Comparison of ENCODE assay signal across 23 mouse cellular contexts in genomic region chr6:5280576-5281305, GRCm38 (mm10). TPM values are rescaled to one million over a fixed set of nuclear protein-coding genes. Genes with fewer than 3 reads are reported as not detected.
DNase-seq lines count a peak whose midpoint lies in the region; ATAC-seq lines count a peak whose summit lies in the region.
"Had no signal": no experiment of that assay in that cellular context is flagged by ENCODE, and none has a peak within 500 bp of the region (broad histone marks: within the 10 kb centered on the region; RNA-seq: fewer than 3 reads in every experiment).

No protein-coding gene starts in this region.

- no peak overlapping the region for H3K9ac ChIP-seq in embryonic facial prominence, embryonic 14.5 days (ENCODE audit: low read depth, low read length)
- H3K9ac ChIP-seq: embryonic facial prominence, embryonic 15.5 days; heart, embryonic 12.5 days had no signal

- 49% methylated on average over 6 of the region's 6 CpGs for WGBS in embryonic facial prominence, embryonic 14.5 days
- 63% methylated on average over 6 of the region's 6 CpGs for WGBS in embryonic facial prominence, embryonic 10.5 days

- peaks cover 9% of the 10 kb centered on the region; the same call in 1 of the 2 replicates for H3K4me1 ChIP-seq in embryonic facial prominence, embryonic 14.5 days (ENCODE audit: control insufficient read depth, insufficient read depth, low read length)
- H3K4me1 ChIP-seq in embryonic facial prominence, embryonic 10.5 days = peaks cover 20% of the 10 kb centered on the region
- H3K4me1 ChIP-seq: embryonic facial prominence, embryonic 15.5 days; heart, embryonic 12.5 days had no signal

- no peak for ATAC-seq in embryonic facial prominence, embryonic 14.5 days (ENCODE audit: low read depth)
- ATAC-seq: forebrain, embryonic 14.5 days; hindbrain, embryonic 16.5 days; inflammation-experienced regulatory T-cells, adult 6 months had no signal

- no peaks in the 10 kb centered on the region for H3K27me3 ChIP-seq in embryonic facial prominence, embryonic 14.5 days (replicated peaks; ENCODE audit: control insufficient read depth, insufficient read depth, low read length)
- H3K27me3 ChIP-seq in embryonic facial prominence, embryonic 10.5 days (replicated peaks; ENCODE audit: low read depth, poor library complexity, severe bottlenecking) = no peaks in the 10 kb centered on the region
- H3K27me3 ChIP-seq: embryonic facial prominence, embryonic 15.5 days; heart, embryonic 12.5 days had no signal

- DNase-seq in embryonic facial prominence, embryonic 14.5 days (ENCODE audit: low spot score) = peak; percentile 48
- DNase-seq in embryonic facial prominence, embryonic 10.5 days (ENCODE audit: low spot score) = no peak
- peak; percentile 9 for DNase-seq in lung, postnatal 10 days
- DNase-seq in lung, postnatal 25 days (ENCODE audit: low spot score) = no peak
- DNase-seq in forelimb bud, embryonic 11.5 days (ENCODE audit: low read depth, low spot score) = peak; percentile 11
- peak; percentile 33 for DNase-seq in mesoderm, embryonic 11.5 days (ENCODE audit: low read depth, low spot score)
- no peak for DNase-seq in heart, adult 18-20 months
- DNase-seq in adrenal gland, postnatal 14 days = no peak
- DNase-seq: adrenal gland, postnatal 10 days; cerebellum, adult 11-12 months; cerebellum, adult 9-10 months; cerebellum, postnatal 36 days; gastrocnemius, postnatal 10 days; heart, postnatal 36 days; kidney, adult 2 months had no signal

- H3K27ac ChIP-seq in embryonic facial prominence, embryonic 14.5 days (replicated peaks; ENCODE audit: low read depth, low read length) = no peak overlapping the region
- no peak overlapping the region for H3K27ac ChIP-seq in embryonic facial prominence, embryonic 10.5 days (replicated peaks)
- H3K27ac ChIP-seq: embryonic facial prominence, embryonic 15.5 days; forebrain, embryonic 10.5 days had no signal

- peaks cover 11% of the 10 kb centered on the region for H3K36me3 ChIP-seq in embryonic facial prominence, embryonic 14.5 days (ENCODE audit: control insufficient read depth, insufficient read depth, low read length)
- peaks cover 15% of the 10 kb centered on the region for H3K36me3 ChIP-seq in embryonic facial prominence, embryonic 10.5 days (replicated peaks)

- no peaks in the 10 kb centered on the region for H3K9me3 ChIP-seq in embryonic facial prominence, embryonic 14.5 days (ENCODE audit: control insufficient read depth, low read length)
- H3K9me3 ChIP-seq in embryonic facial prominence, embryonic 10.5 days = no peaks in the 10 kb centered on the region
- H3K9me3 ChIP-seq: embryonic facial prominence, embryonic 15.5 days; forebrain, embryonic 10.5 days; G1E; heart, embryonic 12.5 days had no signal

- H3K4me3 ChIP-seq in embryonic facial prominence, embryonic 14.5 days (ENCODE audit: low read depth, low read length) = no peak overlapping the region
- H3K4me3 ChIP-seq in embryonic facial prominence, embryonic 10.5 days = no peak overlapping the region
- H3K4me3 ChIP-seq: embryonic facial prominence, embryonic 15.5 days; erythroblast, embryonic 14.5 days; forebrain, embryonic 10.5 days; heart, embryonic 12.5 days had no signal

- H3K4me2 ChIP-seq in embryonic facial prominence, embryonic 14.5 days (ENCODE audit: low read depth, low read length) = no peak overlapping the region
- H3K4me2 ChIP-seq: embryonic facial prominence, embryonic 15.5 days; heart, embryonic 12.5 days had no signal

RNA-seq across cellular contexts. Expression of gene Pon2, which starts 17.5 kb away (rescaled TPM):
- polyA plus RNA-seq in embryonic facial prominence, embryonic 14.5 days (2014; fragmentation: Nextera tagmentation; extraction: Ambion mirVana) = 26.0 and 29.7 TPM in 2 replicates
- 22.9 and 25.9 TPM in 2 replicates for polyA plus RNA-seq in embryonic facial prominence, embryonic 10.5 days (2016; fragmentation: Nextera tagmentation; extraction: Ambion mirVana)
- total RNA-seq in heart, adult 18-20 months (2021) = 10 to 100 TPM; 16.7 to 17.6 TPM
- total RNA-seq in adrenal gland, postnatal 14 days (2021) = 28.5 and 29.1 TPM in 2 replicates

RNA-seq across cellular contexts. Expression of gene Pon3, which starts 24.7 kb away (rescaled TPM):
- 11.8 and 14.0 TPM in 2 replicates for polyA plus RNA-seq in embryonic facial prominence, embryonic 14.5 days (2014; fragmentation: Nextera tagmentation; extraction: Ambion mirVana)
- 6.3 and 6.5 TPM in 2 replicates for polyA plus RNA-seq in embryonic facial prominence, embryonic 10.5 days (2016; fragmentation: Nextera tagmentation; extraction: Ambion mirVana)
- total RNA-seq in heart, adult 18-20 months (2021) = 10 to 100 TPM; 20.6 to 29.0 TPM
- total RNA-seq in adrenal gland, postnatal 14 days (2021) = 115 and 118 TPM in 2 replicates

Comparison
In these comparisons a context has a peak if more than half of its experiments do, and no peak if none do; other contexts are left out.
1. DNase-seq: peak in embryonic facial prominence, embryonic 14.5 days (single experiment), lung, postnatal 10 days (single experiment), forelimb bud, embryonic 11.5 days (single experiment) and mesoderm, embryonic 11.5 days (single experiment); none in embryonic facial prominence, embryonic 10.5 days (single experiment), lung, postnatal 25 days (single experiment), heart, adult 18-20 months (0 of 2) and adrenal gland, postnatal 14 days (single experiment).